Mouse (Mus musculus): ENCODE data around the gene Map2k2. TPM values are rescaled to one million over a fixed set of nuclear protein-coding genes. Genes with fewer than 3 reads are reported as not detected.
"Not testable (repeated sequence)": the region's sequence is repeated elsewhere in the genome, so short reads cannot be mapped to it uniquely, and the experiment has no call there.

Gene Map2k2
- polyA plus RNA-seq, 1 experiment = 189 TPM

DNA sequence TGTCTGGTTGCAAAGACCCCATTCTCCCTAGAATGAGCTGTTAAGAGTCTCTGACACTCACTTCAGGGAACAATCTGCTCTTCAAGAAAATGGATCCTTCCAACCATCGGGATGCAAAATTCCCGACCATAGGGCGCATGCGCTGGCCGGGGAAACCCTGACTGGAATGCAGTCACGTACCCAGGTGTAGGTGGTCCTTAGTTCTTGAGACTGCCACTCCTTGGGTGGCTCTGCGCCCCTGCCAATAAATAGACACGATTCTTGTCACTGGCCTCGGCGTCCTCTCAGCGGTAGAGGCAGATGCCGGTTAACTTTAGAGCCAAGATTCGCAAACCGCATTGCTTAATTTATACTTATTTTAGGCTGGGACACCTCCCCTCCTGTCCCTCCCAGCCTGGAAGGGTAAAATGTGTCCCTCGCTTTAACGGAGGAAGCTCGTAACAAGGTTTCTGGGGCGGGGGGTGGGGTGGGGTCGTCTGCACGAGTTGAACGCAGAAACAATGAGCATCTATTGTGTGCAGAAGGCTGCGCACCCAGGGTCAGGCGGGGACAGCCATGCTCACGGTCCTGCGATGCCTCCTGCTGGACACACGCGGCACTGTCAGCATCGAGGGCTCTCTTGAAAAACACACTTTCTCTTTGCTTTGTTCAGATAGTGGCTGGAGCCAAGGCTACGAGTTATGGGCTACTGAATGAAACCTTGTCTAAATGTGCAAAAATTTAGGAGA lies 69.1 kb downstream of the Map2k2 start:
- peak; percentile 65 to 95 for DNase-seq (ENCODE audit: extremely low spot score in 1 of 2, low spot score in 1 of 2)

GRCm38 (mm10) chr10:81175345-81175701 lies 69.6 kb downstream of the Map2k2 start:
- not testable (repeated sequence) for DNase-seq (ENCODE audit: extremely low spot score in 1 of 2, low spot score in 1 of 2)

DNA sequence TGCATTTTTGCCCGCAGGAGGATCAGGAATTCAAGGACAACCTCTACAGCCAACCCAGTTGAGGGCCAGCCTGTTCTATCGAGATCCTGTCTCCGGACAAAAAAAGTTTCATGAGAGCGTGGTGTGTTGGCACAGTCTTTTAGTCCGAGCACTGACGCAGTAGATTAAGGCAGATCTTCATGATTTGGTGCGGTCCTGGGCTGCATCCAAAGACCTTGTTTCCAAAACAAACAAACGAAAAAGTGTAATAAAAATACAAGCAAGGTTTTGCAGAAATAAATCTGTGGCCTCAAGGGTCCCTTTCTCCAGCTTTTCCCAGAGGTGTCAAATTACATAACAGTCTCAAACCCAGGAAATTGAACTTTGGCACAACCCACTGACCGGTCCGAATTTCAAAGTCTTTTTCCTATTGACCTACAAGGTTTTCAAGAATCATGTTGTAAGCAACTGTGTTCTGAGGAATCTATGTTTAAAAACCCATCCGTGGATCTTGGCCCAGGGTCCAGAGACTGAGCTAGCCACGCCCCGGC lies 70.3 kb downstream of the Map2k2 start:
- no peak for DNase-seq (ENCODE audit: extremely low spot score in 1 of 2, low spot score in 1 of 2)

- peak; percentile 92 to 99 for DNase-seq (ENCODE audit: extremely low spot score in 1 of 2, low spot score in 1 of 2)
Observed at GRCm38 (mm10) chr10:81176466-81177271, 71.0 kb downstream of the Map2k2 start, which contains the start of gene Eef2. TSS of gene Eef2 (plus strand) at chr10:81176631.

GRCm38 (mm10) chr10:81177491-81177925 lies 71.8 kb downstream of the Map2k2 start:
- DNase-seq (ENCODE audit: extremely low spot score in 1 of 2, low spot score in 1 of 2) = no peak

DNA sequence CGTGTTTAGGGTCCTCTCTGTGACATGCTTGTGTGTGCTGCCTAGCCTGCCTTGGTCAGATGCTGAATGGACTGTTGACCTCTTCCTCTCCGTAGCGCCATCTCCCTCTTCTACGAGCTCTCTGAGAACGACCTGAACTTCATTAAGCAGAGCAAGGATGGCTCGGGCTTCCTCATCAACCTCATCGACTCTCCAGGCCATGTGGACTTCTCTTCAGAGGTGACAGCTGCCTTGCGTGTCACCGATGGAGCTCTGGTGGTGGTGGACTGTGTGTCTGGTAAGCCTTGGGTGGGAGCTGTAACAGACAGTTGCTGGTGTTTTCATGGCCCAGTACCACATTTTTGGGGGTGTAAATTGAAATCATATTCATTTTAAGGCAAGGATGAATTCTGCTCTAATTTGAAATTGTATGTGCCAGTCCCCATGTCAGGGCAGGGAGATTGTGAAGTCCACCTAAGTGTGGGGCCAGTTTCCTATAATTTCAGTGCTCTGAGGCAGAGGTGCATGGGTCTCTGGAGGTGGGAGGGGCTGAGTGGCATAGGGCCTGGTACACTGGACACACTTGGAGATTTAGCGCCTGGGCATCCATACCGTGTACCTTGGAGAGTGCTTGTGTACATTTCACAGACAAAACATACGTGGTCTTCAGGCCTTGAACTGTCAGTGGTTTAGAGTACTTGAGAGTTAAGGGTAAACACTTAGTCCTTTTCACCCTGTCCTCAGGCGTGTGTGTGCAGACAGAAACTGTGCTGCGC lies 72.4 kb downstream of the Map2k2 start:
- no peak for DNase-seq (ENCODE audit: extremely low spot score in 1 of 2, low spot score in 1 of 2)

DNA sequence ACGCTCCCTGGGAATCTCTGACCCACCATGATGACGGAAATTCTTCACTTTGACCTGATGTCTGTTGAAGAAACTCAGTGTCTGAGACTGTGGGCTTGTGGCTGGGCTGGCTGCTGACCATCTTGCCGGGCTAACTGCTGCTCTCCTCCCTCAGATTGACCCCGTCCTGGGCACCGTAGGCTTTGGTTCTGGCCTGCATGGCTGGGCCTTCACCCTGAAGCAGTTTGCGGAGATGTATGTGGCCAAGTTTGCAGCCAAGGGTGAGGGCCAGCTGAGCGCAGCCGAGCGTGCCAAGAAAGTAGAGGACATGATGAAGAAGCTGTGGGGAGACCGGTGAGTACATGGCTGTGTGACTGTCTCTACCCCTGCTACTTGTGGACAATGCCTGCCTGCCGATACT lies 73.2 kb downstream of the Map2k2 start:
- DNase-seq (ENCODE audit: extremely low spot score in 1 of 2, low spot score in 1 of 2) = no peak

DNA sequence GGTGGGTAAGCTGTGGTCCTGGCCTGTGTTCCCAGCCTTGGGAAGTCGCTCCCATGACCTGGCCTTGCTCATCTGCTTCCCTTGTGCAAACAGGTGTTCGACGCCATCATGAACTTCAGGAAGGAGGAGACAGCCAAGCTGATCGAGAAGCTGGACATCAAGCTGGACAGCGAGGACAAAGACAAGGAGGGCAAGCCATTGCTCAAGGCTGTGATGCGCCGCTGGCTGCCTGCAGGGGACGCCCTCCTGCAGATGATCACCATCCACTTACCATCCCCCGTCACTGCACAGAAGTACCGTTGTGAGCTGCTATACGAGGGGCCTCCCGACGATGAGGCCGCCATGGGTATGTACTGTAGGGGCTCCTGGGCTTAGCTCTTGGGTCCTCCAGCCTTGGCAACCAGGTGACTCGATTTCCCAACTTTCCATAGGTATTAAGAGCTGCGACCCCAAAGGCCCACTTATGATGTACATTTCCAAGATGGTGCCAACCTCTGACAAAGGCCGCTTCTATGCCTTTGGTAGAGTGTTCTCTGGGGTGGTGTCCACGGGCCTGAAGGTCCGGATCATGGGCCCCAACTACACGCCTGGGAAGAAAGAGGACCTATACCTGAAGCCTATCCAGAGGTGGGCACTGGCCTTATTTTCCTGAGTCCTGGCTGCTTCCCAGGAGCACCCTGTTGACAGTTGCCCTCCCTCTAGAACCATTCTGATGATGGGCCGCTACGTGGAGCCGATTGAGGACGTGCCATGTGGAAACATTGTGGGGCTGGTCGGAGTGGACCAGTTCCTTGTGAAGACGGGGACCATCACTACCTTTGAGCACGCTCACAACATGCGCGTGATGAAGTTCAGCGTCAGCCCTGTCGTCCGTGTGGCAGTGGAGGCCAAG lies 74.0 kb downstream of the Map2k2 start:
- DNase-seq (ENCODE audit: extremely low spot score in 1 of 2, low spot score in 1 of 2) = no peak

DNA sequence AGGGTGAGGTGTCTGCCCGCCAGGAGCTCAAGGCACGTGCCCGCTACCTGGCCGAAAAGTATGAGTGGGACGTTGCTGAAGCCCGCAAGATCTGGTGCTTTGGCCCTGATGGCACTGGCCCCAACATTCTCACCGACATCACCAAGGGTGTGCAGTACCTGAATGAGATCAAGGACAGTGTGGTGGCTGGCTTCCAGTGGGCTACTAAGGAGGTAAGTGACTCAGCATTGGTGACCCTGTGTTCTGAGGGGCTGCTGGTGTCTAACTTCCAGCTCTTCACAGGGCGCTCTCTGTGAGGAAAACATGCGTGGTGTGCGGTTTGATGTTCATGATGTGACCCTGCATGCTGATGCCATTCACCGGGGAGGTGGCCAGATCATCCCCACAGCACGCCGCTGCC lies 75.2 kb downstream of the Map2k2 start:
- no peak for DNase-seq (ENCODE audit: extremely low spot score in 1 of 2, low spot score in 1 of 2)

DNA sequence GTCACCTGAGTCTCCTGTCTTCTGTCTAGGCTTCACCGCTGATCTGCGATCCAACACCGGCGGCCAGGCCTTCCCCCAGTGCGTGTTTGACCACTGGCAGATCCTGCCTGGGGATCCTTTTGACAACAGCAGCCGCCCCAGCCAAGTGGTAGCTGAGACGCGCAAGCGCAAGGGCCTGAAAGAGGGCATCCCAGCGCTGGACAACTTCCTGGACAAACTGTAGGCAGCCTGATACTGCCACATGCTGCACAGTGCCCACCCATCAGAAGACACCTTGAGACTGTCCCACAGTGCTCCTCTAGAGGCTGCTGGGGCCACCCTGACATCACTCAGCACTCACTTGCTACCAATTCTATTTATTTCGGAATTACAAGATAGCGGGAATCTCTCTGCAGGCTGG lies 76.1 kb downstream of the Map2k2 start:
- DNase-seq (ENCODE audit: extremely low spot score in 1 of 2, low spot score in 1 of 2) = not testable (repeated sequence)

DNA sequence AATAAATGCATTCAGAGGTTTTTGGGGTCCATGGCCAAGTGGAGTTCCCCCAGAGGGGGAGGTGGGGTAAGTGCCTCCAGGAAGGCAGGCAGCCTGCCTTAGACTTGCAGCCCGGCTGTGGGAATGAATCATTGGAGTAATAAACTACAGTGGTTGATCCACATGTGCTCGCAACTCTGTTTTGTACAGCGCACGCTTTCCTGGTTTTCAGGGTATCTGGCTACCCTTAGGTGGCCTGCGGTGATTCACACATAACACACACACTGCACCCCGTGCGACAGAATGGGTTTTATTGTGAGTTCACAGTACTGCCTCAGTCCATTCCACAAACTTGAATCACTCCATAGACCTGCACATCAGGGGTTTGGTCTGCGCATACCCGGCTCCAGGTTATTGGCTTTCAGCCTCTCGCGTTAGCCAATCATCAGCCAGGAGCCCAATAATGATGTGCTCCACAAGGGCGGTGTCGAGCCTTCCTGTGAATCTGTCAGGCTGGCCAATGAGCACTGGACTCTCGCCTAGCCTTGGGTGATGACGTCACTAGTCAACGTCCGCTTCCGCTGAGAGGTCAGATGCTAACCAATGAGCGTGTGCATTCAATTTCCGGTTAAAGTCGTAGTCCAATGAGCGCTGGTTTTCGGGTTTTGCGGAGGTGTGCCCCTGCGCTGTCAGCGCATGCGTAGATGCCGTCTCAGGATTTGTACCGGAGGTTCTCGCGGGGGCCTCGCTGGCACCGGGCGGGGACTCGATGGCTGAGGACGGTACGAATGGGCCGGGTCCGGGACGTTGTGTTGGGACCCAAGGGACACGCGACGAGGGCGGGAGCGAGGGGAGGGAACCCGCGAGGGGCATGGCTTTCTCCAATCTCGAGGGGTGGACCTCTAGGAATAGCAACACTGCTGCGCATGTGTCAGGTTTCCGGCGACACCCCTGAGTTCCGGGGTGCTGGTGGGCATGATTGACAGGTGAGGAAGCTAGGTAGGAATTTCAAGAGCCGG lies 76.9 kb downstream of the Map2k2 start, which contains the start of gene Dapk3:
Gene Dapk3 (plus strand): TSS at position 670 of the 998 bp plus-strand sequence.
- peak; percentile 99 for DNase-seq (ENCODE audit: extremely low spot score in 1 of 2, low spot score in 1 of 2)

Other genes with a start within 250 kb of the Map2k2 start
- gene Tmprss9, start 234.1 kb upstream of the Map2k2 start, polyA plus RNA-seq (2012; rRNA removed) = 0.16 and 0.17 TPM in 2 replicates
- gene Timm13, start 204.9 kb upstream of the Map2k2 start, polyA plus RNA-seq (2012; rRNA removed) = 192 and 231 TPM in 2 replicates
- gene Lmnb2, start 187.7 kb upstream of the Map2k2 start, polyA plus RNA-seq (2012; rRNA removed) = 24.3 and 25.9 TPM in 2 replicates
- 20.7 and 26.0 TPM in 2 replicates for gene Gadd45b, start 175.8 kb upstream of the Map2k2 start, polyA plus RNA-seq (2012; rRNA removed)
- gene Gng7, start 91.0 kb upstream of the Map2k2 start, polyA plus RNA-seq (2012; rRNA removed) = 80.8 and 101 TPM in 2 replicates
- 79.6 and 82.1 TPM in 2 replicates for gene Diras1, start 80.3 kb upstream of the Map2k2 start, polyA plus RNA-seq (2012; rRNA removed)
- gene Slc39a3, start 68.5 kb upstream of the Map2k2 start, polyA plus RNA-seq (2012; rRNA removed) = 67.1 and 70.1 TPM in 2 replicates
- gene Sgta, start 45.7 kb upstream of the Map2k2 start, polyA plus RNA-seq (2012; rRNA removed) = 207 and 208 TPM in 2 replicates
- 60.8 and 63.1 TPM in 2 replicates for gene Thop1, start 35.9 kb upstream of the Map2k2 start, polyA plus RNA-seq (2012; rRNA removed)
- 0.44 and 0.63 TPM in 2 replicates for gene Creb3l3, start 7.0 kb upstream of the Map2k2 start, polyA plus RNA-seq (2012; rRNA removed)
- gene Zbtb7a, start 29.3 kb downstream of the Map2k2 start, polyA plus RNA-seq (2012; rRNA removed) = 45.1 and 46.0 TPM in 2 replicates
- 25.7 and 27.4 TPM in 2 replicates for gene Pias4, start 62.0 kb downstream of the Map2k2 start, polyA plus RNA-seq (2012; rRNA removed)
- gene Eef2, start 70.7 kb downstream of the Map2k2 start, polyA plus RNA-seq (2012; rRNA removed) = 1,035 and 1,113 TPM in 2 replicates
- gene Dapk3, start 77.1 kb downstream of the Map2k2 start, polyA plus RNA-seq (2012; rRNA removed) = 75.3 and 76.8 TPM in 2 replicates
- gene 4930442H23Rik, start 77.9 kb downstream of the Map2k2 start, polyA plus RNA-seq (2012; rRNA removed) = not detected in 2 replicates
- 0.18 and 0.23 TPM in 2 replicates for gene Nmrk2, start 96.1 kb downstream of the Map2k2 start, polyA plus RNA-seq (2012; rRNA removed)
- 164 and 168 TPM in 2 replicates for gene Atcay, start 124.9 kb downstream of the Map2k2 start, polyA plus RNA-seq (2012; rRNA removed)
- 89.1 and 95.9 TPM in 2 replicates for gene Zfr2, start 127.2 kb downstream of the Map2k2 start, polyA plus RNA-seq (2012; rRNA removed)
- gene Matk, start 147.0 kb downstream of the Map2k2 start, polyA plus RNA-seq (2012; rRNA removed) = 365 and 385 TPM in 2 replicates
- gene Mrpl54, start 161.0 kb downstream of the Map2k2 start, polyA plus RNA-seq (2012; rRNA removed) = 51.7 and 57.4 TPM in 2 replicates
- gene Apba3, start 161.0 kb downstream of the Map2k2 start, polyA plus RNA-seq (2012; rRNA removed) = 46.9 and 49.1 TPM in 2 replicates
- 0.34 and 0.46 TPM in 2 replicates for gene Tjp3, start 185.7 kb downstream of the Map2k2 start, polyA plus RNA-seq (2012; rRNA removed)
- 326 and 360 TPM in 2 replicates for gene Pip5k1c, start 187.0 kb downstream of the Map2k2 start, polyA plus RNA-seq (2012; rRNA removed)
- 31.5 and 31.9 TPM in 2 replicates for gene Cactin, start 215.2 kb downstream of the Map2k2 start, polyA plus RNA-seq (2012; rRNA removed)
- gene Tbxa2r, start 222.8 kb downstream of the Map2k2 start, polyA plus RNA-seq (2012; rRNA removed) = 2.3 and 3.3 TPM in 2 replicates
- 0.96 and 1.1 TPM in 2 replicates for gene Gipc3, start 237.4 kb downstream of the Map2k2 start, polyA plus RNA-seq (2012; rRNA removed)
- gene Hmg20b, start 244.6 kb downstream of the Map2k2 start, polyA plus RNA-seq (2012; rRNA removed) = 36.3 and 40.8 TPM in 2 replicates